Mouse (Mus musculus) T-helper 17 cell (primary cell): ENCODE data around the gene Fam205a3.
"Not testable (repeated sequence)": the region's sequence is repeated elsewhere in the genome, so short reads cannot be mapped to it uniquely, and the experiment has no call there.

Experiments used
- in situ Hi-C, 2 experiments: fragments of 300-600 bp; cut with MboI, MseI; formaldehyde crosslinking; loops; 1 replicate in 1 of 2; 2 replicates in 1 of 2; pipeline ENCODE4 v1.15.1; 2025; ENCODE audit warnings: high pct_unique_total_duplicates in 2 of 2

Fam205a3 gene

GRCm38 (mm10) chr4:42318034-42318433 lies at the start of gene Fam205a3:
Gene Fam205a3 (plus strand): TSS chr4:42318334.
- in situ Hi-C loops, result loop anchor here in 1 of 2 experiments (25.0 kb wide), 1 partner anchor 1294 kb away; no protein-coding TSS in a partner anchor

- in situ Hi-C loops, result not testable (repeated sequence)
Observed at GRCm38 (mm10) chr4:42293967-42294366, 24.2 kb upstream of the Fam205a3 start, which contains the start of gene Gm21953. Gene Gm21953 (plus strand): TSS chr4:42294267.
